Mouse (Mus musculus) left cerebral cortex, postnatal 25 days (tissue): ENCODE measurements around the gene Tbl1x. TPM values are rescaled to one million over a fixed set of nuclear protein-coding genes. Genes with fewer than 3 reads are reported as not detected.

ENCODE experiments used
- DNase-seq, 2 experiments: peaks; one replicate each; pipeline ENCODE4 v3.0.0; 2022; ENCODE audit warnings: low spot score in 2 of 2, mixed read lengths in 1 of 2
- intact Hi-C: fragments of 180-260 bp; cut with DNase I; formaldehyde crosslinking; loops from one replicate; pipeline ENCODE4 v1.15.1; 2025
- total RNA-seq, 2 experiments: library from RNA; stranded (reverse); gene quantifications; 2 replicates each; pipeline ENCODE4 v1.2.3; 2021

Tbl1x gene
- total RNA-seq: 10 to 100 TPM; 50.7 to 51.2 TPM

- DNase-seq: peak; percentile 46 to 55
- intact Hi-C loops: loop anchor here (2.0 to 10.0 kb wide), 4 partner anchors 72 to 186 kb away; no protein-coding TSS in a partner anchor
Observed at GRCm38 (mm10) chrX:77510371-77511300, at the start of gene Tbl1x. Tbl1x (plus strand) TSS chrX:77511013.

DNA sequence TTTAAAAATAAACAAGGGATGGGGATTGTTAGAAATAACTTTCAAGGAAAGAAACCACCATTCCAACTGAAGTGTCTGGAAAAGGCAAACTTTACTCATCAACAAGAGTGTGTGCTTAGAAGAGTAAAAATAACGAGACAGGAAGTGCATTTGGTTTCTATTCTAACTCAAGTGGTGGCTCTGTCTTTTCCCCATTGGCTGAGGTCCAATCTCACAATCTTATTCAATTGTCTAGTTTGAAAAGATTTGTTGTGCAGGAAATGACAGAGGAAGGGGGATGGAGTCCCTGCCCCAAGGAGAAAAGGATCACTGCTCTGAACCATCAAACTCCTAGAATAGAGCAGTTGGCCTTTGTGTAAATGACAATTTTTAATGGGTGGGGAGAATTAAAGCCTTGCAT lies 41.6 kb upstream of the Tbl1x start:
- intact Hi-C loops: no loop called here
- DNase-seq: no peak

DNA sequence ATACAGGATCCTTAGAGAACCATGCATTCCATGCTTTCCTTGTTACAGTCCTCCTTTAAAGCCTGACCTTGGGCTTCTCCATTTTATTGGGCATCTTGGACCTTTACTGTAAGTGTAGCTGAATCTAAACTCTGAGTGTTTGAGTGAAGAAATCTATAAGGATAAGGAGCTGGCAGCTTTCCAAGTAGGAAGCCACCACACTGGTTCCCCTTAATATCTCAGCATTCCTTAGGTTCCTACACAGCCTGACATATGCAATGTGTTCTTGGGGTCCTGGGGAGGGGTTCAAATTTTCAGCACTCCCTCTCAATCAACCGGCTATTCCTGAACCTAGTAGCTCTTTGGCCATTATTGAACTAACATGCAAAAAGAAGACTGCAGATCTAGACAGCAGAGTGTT lies 38.0 kb upstream of the Tbl1x start:
- intact Hi-C loops: no loop called here
- no peak for DNase-seq

- intact Hi-C loops: no loop called here
- no peak for DNase-seq
Observed at GRCm38 (mm10) chrX:77473511-77473910, 37.3 kb upstream of the Tbl1x start.

GRCm38 (mm10) chrX:77474551-77474950 lies 36.3 kb upstream of the Tbl1x start:
- no peak for DNase-seq
- intact Hi-C loops: no loop called here

GRCm38 (mm10) chrX:77477526-77477925 lies 33.3 kb upstream of the Tbl1x start:
- intact Hi-C loops: no loop called here
- peak in 1 of 2 experiments; percentile 67 for DNase-seq

GRCm38 (mm10) chrX:77487922-77488799 lies 22.7 kb upstream of the Tbl1x start:
- DNase-seq: peak; percentile 3 to 6
- intact Hi-C loops: no loop called here

DNA sequence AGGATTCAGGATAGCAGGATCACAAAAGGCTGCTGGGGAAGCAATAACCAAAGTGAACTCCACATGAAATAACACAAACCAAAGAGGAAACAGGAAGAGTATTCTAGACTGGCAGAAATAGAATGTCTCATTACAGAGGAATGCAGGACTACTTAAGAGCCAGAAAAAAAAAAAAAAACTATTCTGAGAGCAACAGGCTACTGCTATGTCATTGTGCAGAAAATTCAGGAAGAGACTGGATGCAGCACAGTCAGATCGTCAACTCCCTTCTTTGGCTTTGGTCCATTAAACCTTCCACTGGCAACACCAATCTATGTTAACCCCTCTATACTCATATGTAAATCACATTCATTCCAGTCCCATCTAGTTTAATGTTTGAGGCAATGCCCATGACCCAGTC lies 20.7 kb upstream of the Tbl1x start:
- DNase-seq: no peak
- intact Hi-C loops: no loop called here

DNA sequence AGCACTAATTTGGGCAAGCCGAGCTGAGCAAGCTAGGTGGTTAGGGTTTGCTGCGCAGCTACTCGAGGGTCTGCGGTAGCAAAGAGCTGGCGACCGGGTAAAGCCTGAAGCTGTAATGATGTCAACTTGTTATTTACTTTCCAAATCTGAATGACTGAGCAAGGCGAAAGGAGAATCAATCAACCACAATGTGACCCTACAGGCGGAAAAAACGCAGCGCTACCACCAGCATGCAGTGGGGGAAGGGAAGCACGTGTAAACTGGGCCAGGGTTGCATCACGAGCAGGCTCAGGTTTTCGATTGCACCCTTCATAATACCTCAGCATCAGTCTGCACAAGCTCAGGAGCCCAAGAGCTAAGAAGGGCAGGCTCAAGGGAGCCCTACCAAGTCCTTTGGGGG lies 1.7 kb upstream of the Tbl1x start:
- intact Hi-C loops: loop anchor here (1.0 kb wide), 1 partner anchor 76 kb away; no protein-coding TSS in a partner anchor
- peak; percentile 76 to 83 for DNase-seq

DNA sequence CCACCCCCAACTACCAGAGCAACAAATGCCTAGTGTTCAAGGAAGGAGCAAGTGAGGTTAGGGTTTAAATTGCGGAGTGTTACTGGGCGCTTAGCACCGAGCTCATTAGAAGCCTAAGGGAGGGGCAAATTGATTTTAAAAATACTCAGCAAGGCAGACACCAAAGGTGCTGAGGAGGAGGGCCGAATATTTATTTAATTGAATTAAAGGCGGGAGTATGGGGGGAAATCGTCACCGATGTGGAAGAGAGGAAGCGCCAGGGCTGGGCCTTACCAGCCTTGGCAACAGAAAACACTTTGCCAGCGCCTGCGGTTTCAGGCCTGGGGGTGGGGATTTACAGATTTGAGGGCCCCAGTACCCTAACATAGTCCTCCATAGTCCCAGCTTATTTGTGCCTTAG lies 1.0 kb upstream of the Tbl1x start:
- DNase-seq: peak; percentile 16 to 34
- intact Hi-C loops: loop anchor here (1.0 to 10.0 kb wide), 5 partner anchors 73 to 185 kb away; no protein-coding TSS in a partner anchor

GRCm38 (mm10) chrX:77511301-77511993 lies 634 bp downstream of the Tbl1x start:
- peak; percentile 15 to 25 for DNase-seq
- intact Hi-C loops: loop anchor here (2.0 to 10.0 kb wide), 4 partner anchors 71 to 187 kb away; no protein-coding TSS in a partner anchor

GRCm38 (mm10) chrX:77511994-77512485 lies 1.2 kb downstream of the Tbl1x start:
- no peak for DNase-seq
- intact Hi-C loops: loop anchor here (2.0 to 10.0 kb wide), 4 partner anchors 70 to 187 kb away; no protein-coding TSS in a partner anchor

DNA sequence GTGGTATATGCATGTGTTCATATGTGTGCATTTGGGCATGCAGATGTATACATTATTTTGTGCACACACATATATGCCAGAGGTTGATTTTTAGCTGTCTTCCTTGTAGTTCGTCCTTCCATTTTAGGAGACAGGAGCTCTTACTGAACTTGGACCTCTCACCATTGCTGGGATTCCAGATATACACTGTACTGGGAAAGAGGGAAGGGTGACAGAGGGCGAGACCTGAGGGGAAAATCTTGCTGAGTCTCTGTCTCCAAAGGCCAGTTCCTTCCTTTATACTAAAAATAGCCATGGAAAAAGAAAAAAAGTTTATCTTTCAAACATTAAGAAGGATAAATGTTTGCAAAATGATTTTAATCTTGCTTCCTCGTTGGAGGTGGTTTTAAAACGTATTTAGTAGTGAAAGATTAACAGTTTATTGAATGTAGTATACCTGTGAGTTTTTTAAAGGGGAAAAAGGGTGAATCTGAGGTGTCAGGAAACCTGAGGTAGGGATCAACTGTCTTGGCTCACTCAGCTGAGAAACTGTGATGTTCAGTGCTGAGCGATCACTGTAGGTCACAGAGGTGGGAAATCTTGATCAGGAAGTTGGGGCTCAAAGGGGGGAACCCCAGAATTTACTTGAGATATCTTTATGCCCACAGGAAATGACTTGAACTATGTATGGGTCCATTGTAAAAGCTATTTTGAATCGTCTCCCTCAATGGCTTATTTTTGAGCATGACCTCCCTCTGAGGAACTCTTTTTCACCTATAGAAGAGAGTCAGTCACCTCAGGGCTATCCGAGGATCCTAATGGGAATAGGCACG lies 6.7 kb downstream of the Tbl1x start:
- intact Hi-C loops: loop anchor here (10.0 kb wide), 1 partner anchor 193 kb away; no protein-coding TSS in a partner anchor
- DNase-seq: no peak

DNA sequence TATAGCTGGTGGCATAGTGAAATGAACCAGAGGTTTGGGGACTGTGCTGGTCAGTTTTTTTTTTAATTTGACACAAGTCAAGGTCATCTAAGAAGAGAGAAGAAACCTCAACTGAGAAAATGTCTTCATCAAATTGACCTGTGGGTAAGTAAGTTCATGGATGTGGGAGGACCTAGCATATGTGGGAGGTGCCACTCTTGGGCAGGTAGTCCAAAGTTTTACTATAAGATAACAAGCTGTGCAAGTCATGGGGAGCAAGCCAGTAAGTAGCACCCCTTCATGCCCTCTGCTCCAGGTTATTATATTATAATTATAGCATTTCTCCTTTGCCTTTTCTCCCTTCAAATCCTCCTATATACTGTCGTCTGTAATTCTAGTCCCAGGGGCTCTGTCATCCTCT lies 8.1 kb downstream of the Tbl1x start:
- intact Hi-C loops: loop anchor here (10.0 kb wide), 1 partner anchor 194 kb away; no protein-coding TSS in a partner anchor
- no peak for DNase-seq

- DNase-seq: no peak
- intact Hi-C loops: no loop called here
Observed at GRCm38 (mm10) chrX:77522842-77523375, 12.1 kb downstream of the Tbl1x start.

DNA sequence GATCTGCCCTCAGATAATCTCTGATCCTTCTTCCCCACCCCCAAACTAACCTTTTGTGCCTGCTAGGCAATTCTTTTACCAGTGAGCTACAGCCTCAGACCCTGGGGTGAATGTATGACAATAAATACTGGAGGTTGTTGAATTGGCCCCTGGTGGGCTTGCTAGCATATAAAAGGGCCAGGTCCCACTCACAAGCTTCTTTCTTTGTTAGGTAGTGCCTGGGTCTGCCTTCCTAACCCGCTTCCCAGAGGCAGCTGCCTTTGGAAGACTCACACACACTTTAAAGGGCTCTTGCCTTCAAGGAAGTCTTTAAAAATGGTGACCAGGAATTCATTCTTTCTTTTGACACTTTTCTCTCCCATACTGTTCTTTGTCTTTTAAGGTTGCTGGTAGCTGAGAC lies 14.4 kb downstream of the Tbl1x start:
- no peak for DNase-seq

DNA sequence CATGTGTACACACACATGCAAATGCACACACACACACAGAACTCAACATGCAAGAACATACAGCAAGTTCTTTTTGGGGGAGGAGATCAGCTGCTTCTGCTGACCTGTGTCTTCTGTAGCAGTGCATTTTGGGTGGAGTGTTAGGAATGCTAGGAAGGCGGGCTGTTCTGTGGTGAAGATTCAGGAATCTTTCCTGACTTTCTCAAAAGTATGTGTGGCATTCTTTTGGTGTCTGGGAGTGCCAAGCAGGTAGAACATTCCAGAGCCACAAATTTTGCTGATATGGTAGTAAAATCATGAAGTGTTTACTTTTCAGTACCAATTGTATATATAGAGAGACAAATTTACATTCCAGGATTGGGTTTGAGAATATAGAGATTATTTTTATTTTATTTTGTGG lies 17.6 kb downstream of the Tbl1x start:
- no peak for DNase-seq
- intact Hi-C loops: no loop called here

More for the DNA sequence above, 14.4 kb downstream of the Tbl1x start:
- intact Hi-C loops: no loop called here

DNA sequence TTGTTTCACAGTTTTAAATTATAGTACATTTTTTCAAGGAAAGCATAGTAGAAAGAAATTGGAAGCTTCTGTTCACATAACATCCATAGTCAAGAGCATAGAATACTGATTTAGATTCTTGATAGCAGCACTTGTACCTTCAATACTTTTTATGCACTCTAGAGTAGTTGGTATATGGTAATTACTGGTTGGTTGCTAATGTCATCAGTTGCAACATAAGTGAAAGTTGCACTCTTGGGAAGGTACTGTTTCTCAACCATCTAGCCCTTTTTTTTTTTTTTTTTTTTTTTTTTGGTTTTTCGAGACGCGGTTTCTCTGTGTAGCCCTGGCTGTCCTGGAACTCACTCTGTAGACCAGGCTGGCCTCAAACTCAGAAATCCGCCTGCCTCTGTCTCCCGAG lies 20.2 kb downstream of the Tbl1x start:
- intact Hi-C loops: no loop called here
- no peak for DNase-seq
